22 mouse cellular contexts compared by ENCODE assay signal in genomic region chr11:76908651-76909050, GRCm38 (mm10). TPM values are rescaled to one million over a fixed set of nuclear protein-coding genes. Genes with fewer than 3 reads are reported as not detected.
"Had no signal": no experiment of that assay in that cellular context is flagged by ENCODE, and none has a peak within 500 bp of the region (broad histone marks: within the 10 kb centered on the region; RNA-seq: fewer than 3 reads in every experiment).

No protein-coding gene starts in this region.

- H3K9ac ChIP-seq: lung, embryonic 14.5 days; midbrain, embryonic 12.5 days; neural tube, embryonic 13.5 days; neural tube, embryonic 15.5 days had no signal

- H3K4me3 ChIP-seq: midbrain, embryonic 10.5 days; midbrain, embryonic 12.5 days; myocyte; neural tube, embryonic 13.5 days; neural tube, embryonic 15.5 days had no signal

- H3K36me3 ChIP-seq: midbrain, embryonic 10.5 days; midbrain, embryonic 12.5 days; neural tube, embryonic 13.5 days; neural tube, embryonic 15.5 days had no signal

- H3K27me3 ChIP-seq: midbrain, embryonic 12.5 days; neural tube, embryonic 13.5 days; neural tube, embryonic 15.5 days had no signal

- DNase-seq: lung, adult 18-20 months; lung, embryonic 14.5 days; lung, postnatal 10 days; lung, postnatal 4 days; midbrain, embryonic 14.5 days; retina, postnatal 1 day; right cerebral cortex, adult 18-20 months; right cerebral cortex, postnatal 14 days; spleen, adult 18-20 months; thymus, adult 18-20 months; thymus, postnatal 14 days; thymus, postnatal 36 days had no signal

- H3K27ac ChIP-seq: midbrain, embryonic 10.5 days; midbrain, embryonic 12.5 days; neural tube, embryonic 13.5 days; neural tube, embryonic 15.5 days had no signal

- H3K4me2 ChIP-seq: lung, embryonic 14.5 days; midbrain, embryonic 12.5 days; neural tube, embryonic 13.5 days; neural tube, embryonic 15.5 days had no signal

- ATAC-seq: midbrain, embryonic 16.5 days had no signal

- H3K9me3 ChIP-seq: midbrain, embryonic 10.5 days; midbrain, embryonic 12.5 days; neural tube, embryonic 13.5 days; neural tube, embryonic 15.5 days had no signal

RNA-seq across cellular contexts. Expression of gene Tmigd1, which starts 6.7 kb away (rescaled TPM):
- total RNA-seq: megakaryocyte, adult 5-6 weeks; megakaryocyte-erythroid progenitor cell, adult 5-6 weeks had no signal
- polyA plus RNA-seq: midbrain, embryonic 12.5 days; midbrain, embryonic 16.5 days; myocyte; neural tube, embryonic 11.5 days; neural tube, embryonic 15.5 days; stomach, embryonic 14.5 days had no signal
